Mouse (Mus musculus) cerebellum, adult 2 months (tissue): ENCODE data around the gene Rras.

Experiments used
- CTCF ChIP-seq: fragments of 200-500 bp; IDR thresholded peaks from 2 replicates; pipeline ENCODE4 v1.5.1; 2011; ENCODE audit warnings: low read depth, mild to moderate bottlenecking, control low read depth, low read length, moderate library complexity, borderline replicate concordance; ENCODE audit not compliant: insufficient read depth
- POLR2A ChIP-seq: fragments of 200-500 bp; IDR thresholded peaks from 2 replicates; pipeline ENCODE4 v1.6.1; 2011; ENCODE audit warnings: low read length, control low read depth, borderline replicate concordance; ENCODE audit not compliant: insufficient read depth

DNA sequence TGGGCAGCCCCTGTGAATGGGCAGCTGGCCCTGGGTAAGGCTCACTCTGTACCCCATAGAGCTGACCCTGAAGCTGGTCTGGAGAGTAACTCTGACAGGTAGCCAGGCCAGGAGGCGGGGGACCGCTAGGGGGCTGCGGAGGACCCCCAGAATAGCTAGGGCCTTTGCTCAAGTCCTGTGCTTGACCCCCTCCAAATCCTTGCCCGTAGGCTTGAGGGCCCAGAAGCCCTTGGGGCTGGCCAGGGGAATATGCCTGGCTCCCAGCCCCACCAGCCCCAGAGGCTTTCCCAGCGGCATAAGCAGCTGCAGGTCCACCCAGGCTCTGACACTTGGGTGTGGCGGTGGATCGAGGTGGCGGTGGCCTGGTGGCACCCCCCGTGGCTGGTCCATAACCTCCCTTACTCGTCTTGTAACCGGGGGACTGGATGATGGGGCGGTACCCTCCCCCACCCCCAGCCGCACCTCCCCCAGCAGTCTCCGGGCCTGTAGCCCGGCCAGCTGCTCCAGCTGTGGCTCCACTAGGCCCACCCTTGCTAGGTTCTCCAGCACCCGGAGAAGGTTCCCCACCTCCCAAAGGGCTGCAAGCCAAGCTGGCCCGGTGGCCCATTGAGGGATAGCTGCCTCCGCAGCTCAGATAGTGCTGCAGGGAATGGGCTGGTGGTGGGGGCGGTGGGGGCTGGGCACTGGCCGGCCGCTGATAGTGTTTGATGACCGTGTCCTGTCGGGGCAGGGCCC lies 31.3 kb downstream of the Rras start:
- TF ChIP-seq CTCF (no peak), POLR2A (no peak)
